Mouse (Mus musculus): ENCODE measurements around the gene Myocd. TPM values are rescaled to one million over a fixed set of nuclear protein-coding genes. Genes with fewer than 3 reads are reported as not detected.

Myocd gene
- polyA plus RNA-seq (2014; fragmentation: Illumina TruSeq; extraction: RNeasy Lipid Tissue Mini Kit (QIAGEN cat#74804); ENCODE audit: low read depth, low replicate concordance) = 0.11 TPM

GRCm38 (mm10) chr11:65269851-65270473 is at the start of gene Myocd:
Myocd (minus strand) TSS chr11:65269989.

GRCm38 (mm10) chr11:65162767-65163120 is 107.0 kb downstream of the Myocd start, which contains the start of gene Arhgap44:
Arhgap44 (minus strand) TSS chr11:65162961.

GRCm38 (mm10) chr11:65159791-65160190 is 110.0 kb downstream of the Myocd start, which contains the start of gene 1700086D15Rik:
1700086D15Rik (minus strand) TSS chr11:65159891.

Other genes with a start within 250 kb of the Myocd start
- not detected for gene 1700086D15Rik, start 110.1 kb downstream of the Myocd start, polyA plus RNA-seq (2014; fragmentation: Illumina TruSeq; extraction: RNeasy Lipid Tissue Mini Kit (QIAGEN cat#74804); ENCODE audit: low read depth, low replicate concordance)
- 0.32 TPM for gene Arhgap44, start 107.0 kb downstream of the Myocd start, polyA plus RNA-seq (2014; fragmentation: Illumina TruSeq; extraction: RNeasy Lipid Tissue Mini Kit (QIAGEN cat#74804); ENCODE audit: low read depth, low replicate concordance)